Mouse (Mus musculus) left cerebral cortex, postnatal 36 days (tissue): ENCODE results near the gene Tigit. TPM values are rescaled to one million over a fixed set of nuclear protein-coding genes. Genes with fewer than 3 reads are reported as not detected.

ENCODE experiments used
- DNase-seq, 2 experiments: peaks; one replicate each; pipeline ENCODE4 v3.0.0; 2021 to 2022; ENCODE audit warnings: low spot score in 2 of 2, mixed read lengths in 1 of 2
- intact Hi-C: fragments of 180-260 bp; cut with DNase I; formaldehyde crosslinking; loops from one replicate; pipeline ENCODE4 v1.15.1; 2025
- total RNA-seq, 2 experiments: library from RNA; stranded (reverse); gene quantifications; 2 replicates each; pipeline ENCODE4 v1.2.3; 2021

The Tigit gene
- total RNA-seq, 2 experiments from 2014 or later = not detected

DNA sequence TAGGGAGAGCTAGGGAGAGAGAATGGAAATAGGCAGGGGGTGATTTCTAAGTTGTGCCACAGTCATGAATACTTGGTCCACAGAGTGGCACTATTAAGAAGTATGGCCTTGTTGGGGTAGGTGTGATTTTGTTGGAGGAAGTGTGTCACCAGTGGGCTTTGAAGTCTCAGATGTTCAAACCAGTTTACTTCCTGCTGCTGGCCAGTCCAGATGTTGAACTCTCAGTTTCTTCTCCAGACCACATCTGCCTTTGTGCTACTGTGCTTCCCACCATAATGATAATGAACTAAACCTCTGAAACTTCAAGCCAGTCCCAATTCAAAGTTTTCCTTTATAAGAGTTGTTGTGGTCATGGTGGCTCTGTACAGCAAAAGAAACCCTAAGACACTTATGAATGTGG, 8.8 kb upstream of the Tigit start:
- DNase-seq = no peak
- intact Hi-C loops = no loop called here

DNA sequence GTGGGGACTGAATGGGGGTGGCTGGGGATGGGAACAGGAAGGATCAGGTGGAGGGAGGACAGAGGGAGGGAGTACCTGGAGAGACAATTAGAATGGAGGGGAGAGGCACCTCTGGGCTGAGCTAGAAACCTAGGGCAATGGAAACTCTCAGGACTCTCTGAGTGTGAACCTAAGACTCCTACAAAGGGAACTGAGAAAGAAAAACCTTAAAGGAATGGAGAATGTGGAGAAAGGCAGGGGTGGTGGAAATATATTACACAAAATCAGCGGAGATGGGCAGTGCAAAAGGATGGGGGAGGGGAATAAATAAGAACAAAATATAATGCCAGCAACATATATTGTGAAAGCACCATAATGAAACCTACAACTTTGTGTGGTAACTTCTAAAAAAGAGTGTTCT, 8.0 kb upstream of the Tigit start:
- DNase-seq = no peak
- intact Hi-C loops = no loop called here

DNA sequence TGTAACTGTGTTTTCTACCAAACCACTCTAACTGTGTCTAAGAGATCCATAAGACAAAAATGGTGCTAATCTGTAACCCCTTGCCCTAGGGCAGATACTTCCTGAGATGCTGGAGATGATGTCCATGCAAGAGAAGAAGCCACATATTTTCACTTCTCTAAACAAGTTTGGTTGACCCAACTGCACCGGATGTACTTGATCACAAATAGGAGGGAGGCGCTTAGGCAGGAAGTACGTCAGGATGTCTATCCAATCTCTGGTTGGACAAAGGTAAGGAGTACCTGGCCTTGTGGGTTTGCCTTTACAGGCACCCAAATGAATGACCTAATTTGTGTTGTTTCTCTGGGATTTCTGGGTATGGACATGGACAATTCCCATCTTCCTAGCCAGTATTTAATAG, 4.3 kb upstream of the Tigit start:
- intact Hi-C loops = no loop called here
- DNase-seq = no peak

DNA sequence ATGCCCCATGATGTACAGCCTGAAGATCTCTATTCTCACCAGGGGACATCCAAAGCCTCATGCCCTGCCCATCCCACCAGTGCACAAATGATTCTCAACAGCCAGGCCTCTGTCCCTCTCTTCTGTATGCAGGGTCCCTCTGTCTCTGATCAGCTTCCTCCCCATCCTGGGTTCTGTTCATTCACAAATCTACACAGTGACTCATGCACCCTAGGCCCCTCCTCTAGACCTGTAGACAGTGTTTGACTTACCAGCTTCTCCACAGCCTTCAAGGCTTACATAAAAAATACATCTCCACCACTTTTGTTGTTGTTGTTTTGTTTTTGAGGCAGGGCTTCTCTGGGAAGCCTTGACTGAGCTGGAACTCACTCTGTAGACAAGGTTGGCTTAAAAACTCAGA, 915 bp upstream of the Tigit start:
- intact Hi-C loops = no loop called here
- no peak for DNase-seq

DNA sequence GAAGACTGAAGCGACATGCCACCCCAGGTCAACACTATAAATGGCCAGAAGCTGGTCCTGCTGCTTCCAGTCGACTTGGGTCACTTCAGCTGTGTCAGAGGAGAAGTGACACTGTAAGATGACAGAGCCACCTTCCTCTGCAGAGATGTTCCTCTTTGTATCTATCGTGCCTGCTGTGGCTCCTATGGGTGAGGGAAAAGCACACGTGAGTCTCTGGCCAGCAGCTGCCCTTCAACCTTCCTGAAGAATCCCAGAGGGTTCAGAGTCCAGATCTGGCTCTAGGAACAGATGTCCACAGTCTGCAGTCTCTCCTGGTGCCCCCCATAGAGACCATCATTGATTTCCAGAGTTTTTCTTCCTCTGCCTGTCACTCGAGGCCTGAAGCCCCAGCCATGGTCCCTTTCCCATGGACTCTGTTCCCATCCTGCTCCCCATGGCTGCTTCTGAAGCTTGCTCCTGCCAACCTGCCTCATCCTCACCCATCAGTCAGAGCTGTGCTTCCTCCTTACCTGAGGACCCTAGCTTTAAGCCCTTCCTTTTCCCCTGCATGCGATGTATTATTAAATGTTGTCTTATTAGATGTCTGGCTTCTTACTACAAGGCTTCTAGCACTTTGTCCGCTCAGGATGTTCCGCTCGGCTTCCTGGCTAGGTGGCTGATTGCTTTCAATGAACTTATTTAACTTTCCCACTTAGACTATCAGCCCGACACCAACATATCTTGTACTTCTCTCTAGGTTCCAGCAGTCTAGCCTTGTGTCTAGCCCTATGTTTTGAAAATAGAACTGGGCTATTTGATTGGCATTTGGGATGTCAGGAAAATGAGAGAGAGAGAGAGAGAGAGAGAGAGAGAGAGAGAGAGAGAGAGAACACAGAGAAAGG, 1.6 kb downstream of the Tigit start:
- DNase-seq = no peak
- intact Hi-C loops = no loop called here

DNA sequence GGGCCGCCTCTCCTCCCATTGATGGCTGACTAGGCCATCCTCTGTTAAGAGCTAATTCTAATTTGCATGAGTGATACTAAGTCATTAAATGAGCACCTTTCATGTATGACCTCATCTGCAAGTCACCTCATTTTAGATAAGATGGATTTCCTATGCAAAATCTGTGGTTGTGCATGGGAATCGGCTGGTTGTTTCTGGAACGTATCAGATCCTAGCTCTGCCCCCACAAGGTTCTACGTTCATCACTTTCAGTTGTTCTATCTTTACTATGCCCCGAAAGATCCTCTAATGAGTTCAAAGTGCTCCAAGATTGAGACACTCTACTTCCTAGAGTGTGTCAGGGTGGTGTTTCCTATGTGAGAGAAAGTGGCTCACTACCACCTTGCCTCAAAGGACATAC, 2.4 kb downstream of the Tigit start:
- intact Hi-C loops = no loop called here
- DNase-seq = no peak

DNA sequence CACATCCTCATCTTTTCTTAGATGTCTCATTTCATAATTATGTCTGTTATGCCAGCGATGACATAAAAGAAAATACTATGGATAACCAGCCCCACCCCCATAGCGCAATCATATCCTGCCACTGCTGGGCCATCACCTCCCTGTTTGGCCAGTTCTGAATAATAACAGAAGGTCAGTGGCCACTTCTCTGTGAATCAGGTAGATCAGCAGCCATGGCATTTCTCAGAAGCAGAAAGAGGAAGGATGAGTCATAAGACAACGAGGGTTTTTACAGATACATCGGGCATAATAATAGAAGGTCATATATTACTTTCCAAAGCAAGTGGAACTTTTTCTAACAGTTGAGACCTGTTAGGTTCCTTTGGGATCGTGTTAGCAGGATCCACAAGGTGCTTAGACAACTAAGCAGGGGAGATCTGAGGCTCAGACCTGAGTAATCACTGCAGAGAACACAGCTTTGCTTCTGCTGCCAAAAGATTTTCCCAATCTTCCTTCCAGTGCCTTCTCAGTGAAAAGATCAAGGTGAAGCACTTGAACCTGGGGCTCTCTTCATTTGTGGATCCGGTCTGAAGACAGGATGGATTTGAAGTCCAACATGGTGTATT, 8.7 kb downstream of the Tigit start:
- intact Hi-C loops = no loop called here
- DNase-seq = no peak

DNA sequence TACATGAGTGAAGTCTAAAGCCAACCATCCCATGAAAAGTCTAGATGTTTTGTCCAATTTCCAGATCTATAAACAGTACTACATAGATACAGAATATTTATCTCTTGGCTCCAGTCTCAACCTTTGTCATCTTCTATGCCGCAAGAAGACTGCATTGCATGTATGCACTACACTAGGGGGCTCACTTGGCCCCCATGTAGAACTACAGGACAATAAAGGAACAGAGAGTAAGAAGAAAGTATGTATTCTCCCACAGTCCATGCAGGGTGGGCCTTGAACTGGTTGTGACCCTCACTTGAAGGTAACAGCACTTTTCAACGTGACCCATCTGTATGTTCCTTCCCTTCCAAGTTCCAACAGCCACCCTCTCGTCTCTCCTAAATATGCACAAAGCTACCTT, 9.7 kb downstream of the Tigit start:
- DNase-seq = no peak
- intact Hi-C loops = no loop called here

DNA sequence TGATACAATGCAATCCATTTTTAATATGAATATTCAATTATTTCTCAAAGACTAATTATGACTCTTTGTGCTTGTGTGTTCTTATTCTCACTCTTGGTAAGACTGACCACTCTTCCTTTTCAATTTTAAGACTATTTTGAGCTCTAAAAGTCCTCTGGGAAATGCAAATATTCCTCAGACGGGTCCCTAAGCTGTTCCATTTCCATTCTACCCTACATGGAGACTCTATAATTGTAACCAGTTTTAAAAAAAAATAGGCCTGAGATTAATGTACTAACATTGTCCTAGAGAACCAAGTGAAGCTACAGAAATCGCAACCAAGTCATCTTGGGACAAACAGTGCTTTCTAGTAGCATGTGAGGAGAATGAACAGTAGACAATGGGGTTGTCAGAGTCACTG, 10.7 kb downstream of the Tigit start:
- no peak for DNase-seq
- intact Hi-C loops = no loop called here

DNA sequence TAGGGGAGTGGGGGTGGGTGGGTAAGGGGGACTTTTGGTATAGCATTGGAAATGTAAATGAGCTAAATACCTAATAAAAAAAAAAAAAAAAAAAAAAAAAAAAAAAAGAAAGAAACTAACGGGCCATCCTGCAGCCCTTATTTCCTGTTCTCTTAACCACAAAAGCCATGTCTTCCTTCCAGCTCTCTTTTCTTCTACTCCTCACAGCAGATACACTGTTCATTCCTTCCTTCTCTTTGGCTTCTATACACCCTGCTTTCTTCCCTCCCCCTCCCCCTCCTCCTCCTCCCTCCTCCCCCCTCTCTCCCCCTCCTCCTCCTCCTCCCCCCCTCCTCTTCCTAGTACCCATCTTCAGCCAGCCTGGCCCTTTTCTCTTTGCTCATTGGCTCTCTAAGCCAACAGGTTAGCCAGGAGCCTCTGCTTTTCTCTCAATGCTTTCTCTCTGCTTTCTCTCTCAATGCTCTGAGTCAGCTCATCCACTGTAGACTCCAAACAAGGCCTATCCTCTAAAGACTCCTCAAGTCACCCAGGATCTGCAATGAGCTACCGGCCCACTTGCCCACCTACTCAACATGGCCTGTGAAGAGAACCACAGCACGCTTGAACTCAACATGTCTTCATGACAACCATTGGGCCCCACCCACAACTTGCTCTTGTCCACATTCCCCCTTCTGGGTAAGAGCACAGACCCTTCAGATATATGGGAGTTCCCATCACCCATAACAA, 13.4 kb downstream of the Tigit start:
- intact Hi-C loops = no loop called here
- no peak for DNase-seq

DNA sequence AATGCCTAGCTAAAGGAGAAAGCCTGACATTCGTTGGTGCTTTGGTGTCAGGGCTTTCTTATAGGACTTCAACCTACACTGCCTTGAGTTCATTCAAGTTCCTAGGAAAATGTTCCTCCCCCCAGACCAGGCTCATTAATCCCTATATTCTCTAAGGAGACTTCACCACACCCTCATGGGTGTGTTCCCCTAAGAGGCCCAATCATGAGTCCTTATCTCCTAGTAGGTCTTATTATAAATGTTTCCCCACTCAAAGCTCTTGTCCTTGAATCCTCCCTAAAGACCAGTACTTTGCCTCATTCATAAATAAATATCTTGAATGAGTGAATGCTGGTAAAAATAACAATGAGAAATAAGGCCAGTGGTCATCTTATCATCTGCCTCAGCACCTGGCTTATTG, 16.3 kb downstream of the Tigit start:
- intact Hi-C loops = no loop called here
- DNase-seq = no peak

DNA sequence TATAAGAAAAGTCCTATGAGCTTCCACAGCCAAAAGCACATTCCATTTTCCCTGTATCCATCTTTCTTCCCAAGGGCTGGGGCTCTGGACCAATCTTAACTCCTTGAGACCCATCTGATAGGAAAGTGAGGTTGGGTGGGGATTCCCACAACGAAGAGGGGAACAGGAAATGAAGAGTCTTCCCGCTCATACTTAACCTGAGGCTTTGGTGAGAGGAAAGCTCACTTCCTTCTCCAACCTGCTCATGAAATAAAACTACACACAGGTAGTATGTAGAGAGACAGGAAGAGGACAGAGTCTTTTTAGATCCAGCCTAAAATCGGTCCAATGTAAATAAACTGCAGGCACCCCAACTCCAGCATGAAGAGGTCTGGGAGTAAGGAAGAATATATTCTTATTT, 17.0 kb downstream of the Tigit start:
- intact Hi-C loops = no loop called here
- DNase-seq = no peak

DNA sequence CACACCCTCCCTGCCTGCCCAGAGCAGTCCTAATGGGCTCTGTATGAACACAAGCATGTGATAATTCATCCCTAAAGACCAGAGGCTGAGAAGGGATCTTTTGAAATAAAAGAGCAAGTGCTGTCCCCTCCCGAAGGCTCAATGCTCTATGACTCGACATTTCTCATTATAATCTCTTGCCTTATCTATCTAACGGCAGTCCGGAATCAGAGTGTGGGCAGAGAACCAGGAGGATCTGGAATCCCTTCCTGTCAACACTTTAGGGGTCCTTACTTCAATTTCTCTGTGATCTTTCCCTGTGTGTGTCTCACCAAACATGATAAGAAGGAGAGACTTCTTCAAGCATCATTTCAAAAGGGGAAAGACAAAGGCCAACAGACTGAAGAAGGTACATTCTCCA, 18.1 kb downstream of the Tigit start:
- intact Hi-C loops = no loop called here
- no peak for DNase-seq

DNA sequence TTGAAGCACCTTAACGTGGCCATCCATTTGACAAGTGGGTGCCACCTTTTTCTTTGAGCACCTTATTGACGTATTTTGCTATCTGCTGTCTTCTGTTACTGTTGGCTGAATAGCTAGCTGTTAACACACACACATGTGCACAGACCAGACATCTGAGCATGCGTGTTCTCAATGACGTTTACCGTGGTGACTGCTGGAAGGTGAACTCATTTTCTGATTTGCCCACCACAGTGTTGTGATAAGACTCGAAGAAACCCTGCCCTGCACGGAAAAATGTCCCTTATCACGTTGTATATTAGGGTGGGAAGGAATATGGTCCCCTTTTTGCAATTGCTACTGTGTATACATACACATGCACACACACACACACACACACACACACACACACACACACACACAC, 22.7 kb downstream of the Tigit start:
- intact Hi-C loops = no loop called here
- no peak for DNase-seq

DNA sequence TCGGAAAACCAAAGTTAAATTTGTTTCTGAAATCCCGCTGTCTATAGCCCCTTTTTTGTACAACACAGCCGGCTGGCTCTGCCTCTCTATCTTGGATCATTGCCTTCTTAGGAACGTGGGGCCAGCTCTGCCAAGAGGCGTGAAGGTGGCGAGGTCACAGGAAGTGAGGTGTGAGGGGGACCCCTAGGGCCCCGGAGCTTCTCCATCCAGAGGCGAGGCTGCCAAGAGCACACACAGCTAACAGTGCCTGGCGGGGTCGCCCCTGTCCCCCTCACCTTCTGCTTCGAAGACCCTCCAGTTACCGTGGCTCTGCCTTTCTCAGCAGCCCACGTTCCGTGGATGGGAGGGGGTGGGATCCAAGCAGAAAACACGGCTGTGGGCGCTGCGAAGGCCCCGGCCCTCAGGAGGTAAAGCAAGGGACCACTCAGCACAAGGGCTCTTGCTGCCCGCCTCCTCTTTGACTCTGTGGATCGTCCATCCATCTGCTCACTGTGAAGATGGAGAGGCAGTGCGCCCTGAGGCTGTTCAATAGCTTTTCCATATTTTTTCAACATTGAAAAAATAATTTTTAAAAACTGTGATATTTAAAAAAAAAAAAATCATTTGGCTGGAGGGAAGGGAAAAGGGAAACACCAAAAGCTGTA, 25.4 kb downstream of the Tigit start:
- no peak for DNase-seq
- intact Hi-C loops = no loop called here

DNA sequence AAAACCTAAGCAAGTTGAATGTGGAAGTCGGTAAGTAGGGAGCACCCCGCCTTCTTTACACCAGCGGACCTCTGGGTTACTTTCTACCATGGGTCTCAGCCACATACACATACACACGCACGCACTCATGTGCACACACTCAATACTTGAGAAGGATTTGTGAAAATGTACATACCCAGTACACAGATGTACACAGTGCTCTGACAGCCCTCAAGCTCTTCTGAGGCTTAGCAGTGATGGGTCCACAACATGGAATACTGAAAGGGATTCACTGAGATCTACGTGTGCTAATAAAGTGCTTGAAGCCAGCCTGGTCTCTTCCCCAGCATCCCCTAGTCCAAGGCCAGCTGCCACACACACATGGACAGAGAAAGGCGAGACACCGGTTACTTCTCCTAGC, 26.7 kb downstream of the Tigit start:
- intact Hi-C loops = no loop called here
- DNase-seq = no peak

DNA sequence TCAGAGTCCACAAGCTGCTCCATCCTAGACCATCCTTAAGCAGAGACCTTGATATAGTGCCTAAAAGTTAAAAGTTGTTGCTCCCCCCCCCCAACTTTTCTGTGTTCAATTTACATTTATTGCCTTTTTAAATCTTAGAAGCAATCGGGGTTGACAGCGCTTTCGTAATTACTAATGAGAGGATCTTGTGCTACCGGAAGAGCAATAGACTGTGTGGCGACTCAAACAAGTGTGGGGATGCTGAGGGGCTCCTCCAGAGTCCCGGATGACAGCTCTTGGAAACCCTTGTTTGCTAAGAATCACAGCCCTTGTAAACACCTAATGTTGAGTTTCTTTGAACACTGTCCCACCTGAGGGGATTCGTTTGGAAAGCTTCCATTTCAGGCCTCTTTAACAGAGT, 29.9 kb downstream of the Tigit start:
- DNase-seq = no peak
- intact Hi-C loops = no loop called here

DNA sequence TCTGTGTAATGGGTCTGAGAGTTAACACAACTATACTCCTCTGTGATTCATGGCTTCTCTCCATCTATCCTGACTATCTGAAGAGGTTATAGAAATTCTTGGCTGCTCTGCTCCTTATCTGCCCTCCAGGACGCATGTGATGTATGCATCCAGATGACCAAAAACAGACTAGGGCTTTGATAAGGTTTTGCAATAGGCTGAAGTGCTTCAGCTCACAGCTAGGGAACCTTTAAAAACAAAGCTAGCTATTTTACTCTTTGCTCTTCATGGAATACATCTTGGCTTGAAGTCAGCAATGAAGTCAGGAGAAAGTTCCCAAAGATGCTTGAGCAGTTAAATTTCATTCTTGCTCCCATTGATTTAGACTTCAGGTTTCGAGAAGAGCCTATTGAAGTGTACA, 32.2 kb downstream of the Tigit start:
- intact Hi-C loops = no loop called here
- no peak for DNase-seq

DNA sequence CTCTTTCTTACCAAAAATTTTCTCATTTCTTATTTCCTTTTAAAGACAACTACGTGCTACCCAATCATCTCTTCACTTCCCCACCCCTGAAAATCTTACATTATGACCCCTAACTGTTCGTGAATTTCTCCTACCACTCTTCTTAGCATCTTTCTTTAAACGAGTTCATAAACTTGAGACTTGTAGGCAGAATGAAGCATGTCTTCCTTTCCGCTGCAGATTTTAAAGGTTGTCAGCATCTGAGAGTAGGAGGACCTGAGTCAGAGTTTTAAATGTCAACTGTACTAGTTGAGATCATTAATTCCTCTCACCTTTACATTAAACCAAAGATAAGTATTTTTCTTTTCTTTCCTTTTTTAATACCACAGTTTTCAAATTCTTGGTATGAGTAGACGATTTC, 35.3 kb downstream of the Tigit start:
- no peak for DNase-seq
- intact Hi-C loops = loop anchor here (10.0 kb wide), 1 partner anchor 176 kb away; no protein-coding TSS in a partner anchor

DNA sequence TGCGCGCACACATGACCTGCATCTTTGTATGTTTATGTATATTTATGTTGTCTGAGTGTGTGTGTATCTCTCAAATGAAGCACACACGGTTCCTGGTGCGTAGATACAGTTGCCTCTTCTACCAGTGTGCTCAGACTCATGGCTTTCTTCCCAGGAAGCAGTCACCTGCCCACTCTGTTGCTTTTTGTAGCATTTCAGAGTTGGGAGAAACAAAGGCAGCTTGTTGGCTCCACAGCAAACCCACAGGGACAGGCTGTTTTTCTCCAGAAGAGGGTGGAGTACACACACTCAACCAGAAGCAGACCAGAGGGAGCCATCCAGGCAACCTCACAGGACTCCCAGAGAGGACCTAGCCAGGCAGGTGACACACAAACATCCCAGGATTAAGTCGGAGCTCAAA, 38.0 kb downstream of the Tigit start:
- peak; percentile 48 to 54 for DNase-seq
- intact Hi-C loops = loop anchor here (10.0 kb wide), 1 partner anchor 179 kb away; no protein-coding TSS in a partner anchor
